Mouse (Mus musculus) heart, postnatal 0 days (tissue): ENCODE measurements around the gene C2cd2. TPM values are rescaled to one million over a fixed set of nuclear protein-coding genes. Genes with fewer than 3 reads are reported as not detected.

ENCODE experiments used
- ATAC-seq: fragments of 200-750 bp; cut with Nextera tagmentation; 2 replicates; pipeline ENCODE4 v1.8.0; 2017; ENCODE audit warnings: low read depth, moderate number of reproducible peaks, moderate library complexity; ENCODE audit not compliant: insufficient read depth
- DNase-seq: peaks from one replicate; pipeline ENCODE4 v3.0.0-alpha.2; 2016; ENCODE audit warnings: low spot score
- H3K27ac ChIP-seq: fragments of 300-500 bp; sonication (generic); 2 replicates; pipeline ENCODE4 v1.5.1; 2014; ENCODE audit warnings: low read depth, mild to moderate bottlenecking
- H3K27me3 ChIP-seq: fragments of 300-500 bp; sonication (generic); 2 replicates; pipeline ENCODE4 v1.6.1; 2014; ENCODE audit warnings: low read length, mixed read lengths; ENCODE audit not compliant: control insufficient read depth, insufficient read depth
- H3K36me3 ChIP-seq: fragments of 300-500 bp; sonication (generic); replicated peaks from 2 replicates; pipeline ENCODE4 v1.6.1; 2014; ENCODE audit warnings: low read length, mixed read lengths; ENCODE audit not compliant: control insufficient read depth, insufficient read depth
- H3K4me1 ChIP-seq: fragments of 300-500 bp; sonication (generic); 2 replicates; pipeline ENCODE4 v1.6.1; 2014; ENCODE audit warnings: antibody characterized with exemption; ENCODE audit not compliant: control insufficient read depth, insufficient read depth
- H3K4me2 ChIP-seq: fragments of 300-500 bp; sonication (generic); 2 replicates; pipeline ENCODE4 v1.6.1; 2014; ENCODE audit warnings: low read depth, mild to moderate bottlenecking, low read length, moderate library complexity
- H3K4me3 ChIP-seq: fragments of 300-500 bp; sonication (generic); 2 replicates; pipeline ENCODE4 v1.5.1; 2014; ENCODE audit warnings: low read depth, low read length
- H3K9ac ChIP-seq: fragments of 300-500 bp; sonication (generic); replicated peaks from 2 replicates; pipeline ENCODE4 v1.6.1; 2014; ENCODE audit warnings: low read depth, low read length, mixed read lengths
- H3K9me3 ChIP-seq: fragments of 300-500 bp; sonication (generic); replicated peaks from 2 replicates; pipeline ENCODE4 v1.6.1; 2016; ENCODE audit warnings: low read length; ENCODE audit not compliant: control insufficient read depth
- CTCF ChIP-seq: IDR thresholded peaks from 2 replicates; pipeline ENCODE4 v1.5.1; 2016; ENCODE audit warnings: antibody characterized with exemption, control low read depth, low read depth
- EP300 ChIP-seq: IDR thresholded peaks from 2 replicates; pipeline ENCODE4 v1.6.1; 2016; ENCODE audit warnings: antibody characterized with exemption, low read depth
- WGBS: fragments of 180-500 bp; shearing (Covaris S2); extraction: QIAGEN DNeasy Blood & Tissue Kit; methylation state at CpG from one replicate; pipeline ENCODE4 v1.1.7; 2014; 5-methylcytosine and 5-hydroxymethylcytosine counted together
- microRNA-seq: library from miRNA; unstranded; fragments of <30 nt; microRNA quantifications from one replicate; pipeline ENCODE4, GENCODE M21; 2016
- polyA plus RNA-seq: library from polyadenylated mRNA; unstranded; fragments of >200 nt; fragmentation: Nextera tagmentation; extraction: Ambion mirVana; gene quantifications from 2 replicates; pipeline ENCODE4 v1.2.1, GENCODE M21; 2015
- total RNA-seq: library from RNA; depleted of rRNA; stranded (reverse); fragments of >200 nt; gene quantifications from 2 replicates; pipeline ENCODE4 v1.2.3, GENCODE M21; 2014; ENCODE audit warnings: low replicate concordance; rRNA removed

The C2cd2 gene
- total and polyA plus RNA-seq, 2 experiments from 2014 or later = 9.2 to 12.7 TPM

- Histone ChIP-seq H3K4me2 (no peak overlapping the region), H3K27me3 (no peaks in the 10 kb centered on the region), H3K27ac (no peak overlapping the region), H3K4me3 (no peak overlapping the region), H3K9ac (no peak overlapping the region), H3K9me3 (no peaks in the 10 kb centered on the region), H3K4me1 (peaks cover 4% of the 10 kb centered on the region; the same call in 1 of the 2 replicates), H3K36me3 (peaks cover 67% of the 10 kb centered on the region)
- 94% methylated on average over 1 of the region's 1 CpGs for WGBS
- DNase-seq (no peak), ATAC-seq (no peak)
- TF ChIP-seq CTCF (no peak), EP300 (no peak)
Observed at GRCm38 (mm10) chr16:97817414-97817813, 145.0 kb downstream of the C2cd2 start.

GRCm38 (mm10) chr16:97815269-97815668, 147.1 kb downstream of the C2cd2 start:
- ATAC-seq (no peak), DNase-seq (no peak)
- H3K9me3 ChIP-seq = no peaks in the 10 kb centered on the region
- TF ChIP-seq CTCF = no peak
- TF ChIP-seq EP300 = no peak
- H3K27ac ChIP-seq = no peak overlapping the region
- peaks cover 82% of the 10 kb centered on the region for H3K36me3 ChIP-seq
- 81% methylated on average over 5 of the region's 5 CpGs for WGBS
- no peak overlapping the region for H3K4me2 ChIP-seq
- H3K4me3 ChIP-seq = no peak overlapping the region
- H3K4me1 ChIP-seq = peaks cover 4% of the 10 kb centered on the region; the same call in 1 of the 2 replicates
- H3K27me3 ChIP-seq = no peaks in the 10 kb centered on the region
- H3K9ac ChIP-seq = no peak overlapping the region

- Histone ChIP-seq H3K4me1 (0 out of 2 replicates have a peak, but pooled peaks cover under 1% of the 10 kb centered on the region), H3K4me2 (no peak overlapping the region), H3K27me3 (no peaks in the 10 kb centered on the region), H3K9me3 (no peaks in the 10 kb centered on the region), H3K9ac (no peak overlapping the region), H3K4me3 (no peak overlapping the region), H3K27ac (no peak overlapping the region), H3K36me3 (peaks cover 84% of the 10 kb centered on the region)
- DNase-seq (no peak), ATAC-seq (no peak)
- TF ChIP-seq CTCF (no peak), EP300 (no peak)
- 98% methylated on average over 2 of the region's 2 CpGs for WGBS
Observed at GRCm38 (mm10) chr16:97814060-97814459, 148.3 kb downstream of the C2cd2 start.

- H3K9ac ChIP-seq = no peak overlapping the region
- no peak overlapping the region for H3K27ac ChIP-seq
- TF ChIP-seq EP300 = no peak
- no peak for TF ChIP-seq CTCF
- H3K27me3 ChIP-seq = no peaks in the 10 kb centered on the region
- no peak for DNase-seq
- no peak overlapping the region for H3K4me2 ChIP-seq
- no peak overlapping the region for H3K4me3 ChIP-seq
- no peaks in the 10 kb centered on the region for H3K4me1 ChIP-seq
- ATAC-seq = no peak
- 93% methylated on average over 3 of the region's 3 CpGs for WGBS
- no peaks in the 10 kb centered on the region for H3K9me3 ChIP-seq
- H3K36me3 ChIP-seq = peaks cover 78% of the 10 kb centered on the region
Observed at GRCm38 (mm10) chr16:97808881-97809280, 153.5 kb downstream of the C2cd2 start.

GRCm38 (mm10) chr16:97805646-97806045, 156.8 kb downstream of the C2cd2 start:
- Histone ChIP-seq H3K4me3 (no peak overlapping the region), H3K4me1 (no peaks in the 10 kb centered on the region), H3K36me3 (peaks cover 62% of the 10 kb centered on the region), H3K4me2 (no peak overlapping the region), H3K9me3 (no peaks in the 10 kb centered on the region), H3K27me3 (no peaks in the 10 kb centered on the region), H3K9ac (no peak overlapping the region), H3K27ac (no peak overlapping the region)
- 81% methylated on average over 3 of the region's 3 CpGs for WGBS
- ATAC-seq (no peak), DNase-seq (no peak)
- TF ChIP-seq CTCF = no peak

Small RNA genes lying within 50 kb of the gene (microRNA-seq; reads per million reads assigned to microRNA genes)
- gene Mir6964 = 0.54 reads per million

Other genes starting within 250 kb of the C2cd2 start
- 3.2 and 4.3 TPM in 2 replicates for gene Ripk4, start 198.8 kb downstream of the C2cd2 start, total RNA-seq
- 1.1 and 1.3 TPM in 2 replicates for gene Ripk4, start 198.8 kb downstream of the C2cd2 start, polyA plus RNA-seq
- gene Prdm15, start 110.7 kb downstream of the C2cd2 start, total RNA-seq = 1.4 and 23.7 TPM in 2 replicates
- gene Prdm15, start 110.7 kb downstream of the C2cd2 start, polyA plus RNA-seq = 2.3 TPM in 2 replicates
- gene Zbtb21, start within 50 bp of the C2cd2 start, total RNA-seq = 17.3 and 36.1 TPM in 2 replicates
- 3.3 and 4.6 TPM in 2 replicates for gene Zbtb21, start within 50 bp of the C2cd2 start, polyA plus RNA-seq
- gene B230307C23Rik, start 34.7 kb upstream of the C2cd2 start, total RNA-seq = 3.7 and 4.2 TPM in 2 replicates
- 11.2 and 13.2 TPM in 2 replicates for gene B230307C23Rik, start 34.7 kb upstream of the C2cd2 start, polyA plus RNA-seq
- 0.43 and 2.0 TPM in 2 replicates for gene A630089N07Rik, start 119.9 kb upstream of the C2cd2 start, total RNA-seq
- gene A630089N07Rik, start 119.9 kb upstream of the C2cd2 start, polyA plus RNA-seq = 2.7 and 3.4 TPM in 2 replicates